Mouse (Mus musculus) hindbrain, postnatal 0 days (tissue): ENCODE results near the gene Chrng. TPM values are rescaled to one million over a fixed set of nuclear protein-coding genes. Genes with fewer than 3 reads are reported as not detected.
A peak's percentile ranks its signal among the peaks of the same experiment; 100 is the strongest.

ENCODE experiments used
- ATAC-seq: fragments of 200-750 bp; cut with Nextera tagmentation; 2 replicates; pipeline ENCODE4 v1.8.0; 2017; ENCODE audit warnings: mild to moderate bottlenecking, moderate TSS enrichment, moderate library complexity
- DNase-seq: peaks from one replicate; pipeline ENCODE4 v3.0.0-alpha.2; 2015; ENCODE audit warnings: low spot score
- H3K27ac ChIP-seq: fragments of 300-500 bp; sonication (generic); 2 replicates; pipeline ENCODE4 v1.5.1; 2014; ENCODE audit warnings: mild to moderate bottlenecking
- H3K27me3 ChIP-seq: fragments of 300-500 bp; sonication (generic); 2 replicates; pipeline ENCODE4 v1.6.1; 2014; ENCODE audit warnings: low read length, mixed read lengths; ENCODE audit not compliant: insufficient read depth
- H3K36me3 ChIP-seq: fragments of 300-500 bp; sonication (generic); 2 replicates; pipeline ENCODE4 v1.6.1; 2014; ENCODE audit warnings: low read length, mixed read lengths; ENCODE audit not compliant: insufficient read depth
- H3K4me1 ChIP-seq: fragments of 300-500 bp; sonication (generic); 2 replicates; pipeline ENCODE4 v1.6.1; 2014; ENCODE audit warnings: antibody characterized with exemption, low read length, mixed read lengths; ENCODE audit not compliant: insufficient read depth
- H3K4me2 ChIP-seq: fragments of 300-500 bp; sonication (generic); 2 replicates; pipeline ENCODE4 v1.6.1; 2014; ENCODE audit warnings: low read depth, mild to moderate bottlenecking, low read length, moderate library complexity, mixed read lengths
- H3K4me3 ChIP-seq: fragments of 300-500 bp; sonication (generic); 2 replicates; pipeline ENCODE4 v1.5.1; 2014; ENCODE audit warnings: low read length
- H3K9ac ChIP-seq: fragments of 300-500 bp; sonication (generic); replicated peaks from 2 replicates; pipeline ENCODE4 v1.6.1; 2014; ENCODE audit warnings: mild to moderate bottlenecking, low read length, moderate library complexity, mixed read lengths
- H3K9me3 ChIP-seq: fragments of 300-500 bp; sonication (generic); 2 replicates; pipeline ENCODE4 v1.6.1; 2016; ENCODE audit warnings: low read length, mixed read lengths
- CTCF ChIP-seq: IDR thresholded peaks from 2 replicates; pipeline ENCODE4 v1.5.1; 2016; ENCODE audit warnings: antibody characterized with exemption, control low read depth, low read depth
- WGBS: fragments of 180-500 bp; shearing (Covaris S2); extraction: QIAGEN DNeasy Blood & Tissue Kit; methylation state at CpG from one replicate; pipeline ENCODE4 v1.1.7; 2014; 5-methylcytosine and 5-hydroxymethylcytosine counted together
- polyA plus RNA-seq: library from polyadenylated mRNA; unstranded; fragments of >200 nt; fragmentation: Nextera tagmentation; extraction: Ambion mirVana; gene quantifications from 2 replicates; pipeline ENCODE4 v1.2.1, GENCODE M21; 2015
- total RNA-seq: library from RNA; depleted of rRNA; stranded (reverse); fragments of >200 nt; gene quantifications from 2 replicates; pipeline ENCODE4 v1.2.3, GENCODE M21; 2014

Gene Chrng
- total and polyA plus RNA-seq, 2 experiments from 2014 or later, result not detected

- H3K9me3 ChIP-seq, result no peaks in the 10 kb centered on the region
- H3K4me2 ChIP-seq, result 0 out of 2 replicates have a peak overlapping the region, but pooled peaks have one; percentile 18
- H3K27me3 ChIP-seq, result 0 out of 2 replicates have a peak, but pooled peaks cover 4% of the 10 kb centered on the region
- 8% methylated on average over 17 of the region's 19 CpGs for WGBS
- no peaks in the 10 kb centered on the region for H3K4me1 ChIP-seq
- no peak for TF ChIP-seq CTCF
- H3K4me3 ChIP-seq, result no peak overlapping the region
- H3K9ac ChIP-seq, result no peak overlapping the region
- no peak overlapping the region for H3K27ac ChIP-seq
- ATAC-seq, result peak; percentile 43
- H3K36me3 ChIP-seq, result no peaks in the 10 kb centered on the region
- DNase-seq, result peak; percentile 27
These were observed 34.0 kb upstream of the Chrng start for GRCm38 (mm10) chr1:87170458-87170857.

- no peaks in the 10 kb centered on the region for H3K36me3 ChIP-seq
- 87% methylated on average over 1 of the region's 1 CpGs for WGBS
- H3K9ac ChIP-seq, result no peak overlapping the region
- ATAC-seq (no peak), DNase-seq (peak; percentile 63)
- no peaks in the 10 kb centered on the region for H3K9me3 ChIP-seq
- no peak overlapping the region for H3K27ac ChIP-seq
- no peak overlapping the region for H3K4me3 ChIP-seq
- peaks cover 5% of the 10 kb centered on the region for H3K4me1 ChIP-seq
- TF ChIP-seq CTCF, result no peak
- H3K4me2 ChIP-seq, result no peak overlapping the region
- H3K27me3 ChIP-seq, result 0 out of 2 replicates have a peak, but pooled peaks cover 4% of the 10 kb centered on the region
These were observed 33.1 kb upstream of the Chrng start for GRCm38 (mm10) chr1:87171312-87171711.

- Histone ChIP-seq H3K27me3 (0 out of 2 replicates have a peak, but pooled peaks cover 4% of the 10 kb centered on the region), H3K4me3 (no peak overlapping the region), H3K9ac (no peak overlapping the region), H3K4me1 (peaks cover 5% of the 10 kb centered on the region), H3K4me2 (no peak overlapping the region), H3K36me3 (no peaks in the 10 kb centered on the region), H3K9me3 (no peaks in the 10 kb centered on the region), H3K27ac (no peak overlapping the region)
- WGBS, result 53% methylated on average over 9 of the region's 9 CpGs
- no peak for TF ChIP-seq CTCF
- DNase-seq (no peak), ATAC-seq (no peak)
These were observed 32.1 kb upstream of the Chrng start for GRCm38 (mm10) chr1:87172316-87172715.

- no peak overlapping the region for H3K9ac ChIP-seq
- TF ChIP-seq CTCF, result peak; percentile 72
- no peak overlapping the region for H3K27ac ChIP-seq
- ATAC-seq, result peak; percentile 36; the same call in 1 of the 2 replicates
- H3K9me3 ChIP-seq, result no peaks in the 10 kb centered on the region
- H3K27me3 ChIP-seq, result 0 out of 2 replicates have a peak, but pooled peaks cover 4% of the 10 kb centered on the region
- 24% methylated on average over 28 of the region's 28 CpGs for WGBS
- peak; percentile 81 for DNase-seq
- H3K4me1 ChIP-seq, result peaks cover 5% of the 10 kb centered on the region
- no peaks in the 10 kb centered on the region for H3K36me3 ChIP-seq
- H3K4me3 ChIP-seq, result no peak overlapping the region
- H3K4me2 ChIP-seq, result 0 out of 2 replicates have a peak overlapping the region, but pooled peaks have one; percentile 16
These were observed 30.2 kb upstream of the Chrng start for GRCm38 (mm10) chr1:87174006-87174955.

- 0 out of 2 replicates have a peak, but pooled peaks cover 4% of the 10 kb centered on the region for H3K27me3 ChIP-seq
- 8% methylated on average over 11 of the region's 11 CpGs for WGBS
- H3K27ac ChIP-seq, result no peak overlapping the region
- ATAC-seq (peak; percentile 76), DNase-seq (peak; percentile 87)
- H3K4me3 ChIP-seq, result no peak overlapping the region
- H3K4me1 ChIP-seq, result peaks cover 5% of the 10 kb centered on the region
- no peaks in the 10 kb centered on the region for H3K9me3 ChIP-seq
- no peak overlapping the region for H3K4me2 ChIP-seq
- peak; percentile 67 for TF ChIP-seq CTCF
- H3K36me3 ChIP-seq, result no peaks in the 10 kb centered on the region
- H3K9ac ChIP-seq, result no peak overlapping the region
These were observed 28.6 kb upstream of the Chrng start for GRCm38 (mm10) chr1:87175852-87176292.

GRCm38 (mm10) chr1:87180896-87181295 is 23.6 kb upstream of the Chrng start:
- no peak for DNase-seq
- H3K36me3 ChIP-seq, result no peaks in the 10 kb centered on the region
- no peak overlapping the region for H3K4me3 ChIP-seq
- no peaks in the 10 kb centered on the region for H3K9me3 ChIP-seq
- no peak for TF ChIP-seq CTCF
- no peak overlapping the region for H3K9ac ChIP-seq
- 63% methylated on average over 5 of the region's 5 CpGs for WGBS
- peaks cover 2% of the 10 kb centered on the region for H3K4me1 ChIP-seq
- H3K27me3 ChIP-seq, result peaks cover 9% of the 10 kb centered on the region; the same call in 1 of the 2 replicates
- no peak for ATAC-seq
- H3K4me2 ChIP-seq, result no peak overlapping the region
- H3K27ac ChIP-seq, result no peak overlapping the region
